Mouse (Mus musculus) kidney, adult 11 months (tissue): ENCODE data around the gene Fam155a.

Experiments used
- DNase-seq: peaks from one replicate; pipeline ENCODE4 v3.0.0; 2022

Fam155a gene

DNA sequence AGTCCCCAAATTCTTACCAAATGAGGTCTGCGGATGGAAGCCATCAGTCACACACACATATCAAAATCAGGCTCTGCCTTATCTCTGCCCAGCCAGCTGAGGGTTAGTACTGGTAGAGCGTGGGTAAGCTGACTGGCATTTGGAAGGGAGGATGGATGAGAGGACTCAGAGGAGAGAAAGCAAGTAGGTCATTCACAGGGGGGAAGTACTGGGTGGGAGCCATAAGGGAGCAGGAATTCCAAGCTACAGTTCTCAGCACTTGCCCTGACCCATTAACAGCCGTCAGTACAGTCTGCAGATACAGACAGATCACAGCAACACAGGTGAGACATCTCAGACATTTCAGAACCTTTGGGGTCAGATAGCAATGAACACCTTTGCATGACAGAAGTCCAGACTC lies 300.8 kb downstream of the Fam155a start:
- no peak for DNase-seq

DNA sequence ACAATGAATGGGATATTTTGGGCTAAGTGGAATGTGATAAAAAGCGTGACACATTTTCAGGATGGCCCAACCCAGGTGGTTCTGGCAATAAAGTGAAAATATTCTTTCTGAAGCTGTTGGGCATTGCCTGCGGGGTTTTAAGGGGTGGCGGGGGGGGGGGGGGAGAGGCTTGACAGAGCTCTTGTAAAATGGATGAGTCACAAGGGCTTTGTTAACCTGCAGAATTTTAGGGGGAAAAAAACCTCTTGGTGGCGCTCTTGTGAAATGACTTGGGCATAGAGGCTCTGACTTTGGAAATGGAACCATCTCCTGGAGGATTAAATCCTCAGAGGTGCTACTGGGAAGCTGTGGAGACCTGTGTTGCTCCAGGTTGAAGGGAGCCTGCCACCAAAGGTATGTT lies 309.9 kb downstream of the Fam155a start:
- no peak for DNase-seq

DNA sequence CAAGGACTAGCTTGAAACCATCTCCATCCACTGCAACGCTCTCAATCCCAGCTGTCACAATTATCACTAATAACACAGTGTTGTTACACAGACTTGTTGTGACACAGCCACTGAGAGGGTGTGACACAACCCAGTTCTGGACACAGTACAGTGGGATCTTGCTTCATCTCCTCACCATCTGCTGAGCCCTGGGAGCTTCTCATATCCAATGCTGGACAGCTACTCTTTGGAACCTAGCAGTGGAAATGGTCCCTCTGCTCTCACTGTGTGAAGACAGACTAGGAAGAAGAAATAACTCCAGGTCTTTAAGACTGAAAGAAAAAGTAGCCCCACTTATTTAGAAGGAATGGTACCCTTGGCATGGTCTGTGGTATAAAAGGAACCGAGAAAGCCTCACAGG lies 310.3 kb downstream of the Fam155a start:
- no peak for DNase-seq

DNA sequence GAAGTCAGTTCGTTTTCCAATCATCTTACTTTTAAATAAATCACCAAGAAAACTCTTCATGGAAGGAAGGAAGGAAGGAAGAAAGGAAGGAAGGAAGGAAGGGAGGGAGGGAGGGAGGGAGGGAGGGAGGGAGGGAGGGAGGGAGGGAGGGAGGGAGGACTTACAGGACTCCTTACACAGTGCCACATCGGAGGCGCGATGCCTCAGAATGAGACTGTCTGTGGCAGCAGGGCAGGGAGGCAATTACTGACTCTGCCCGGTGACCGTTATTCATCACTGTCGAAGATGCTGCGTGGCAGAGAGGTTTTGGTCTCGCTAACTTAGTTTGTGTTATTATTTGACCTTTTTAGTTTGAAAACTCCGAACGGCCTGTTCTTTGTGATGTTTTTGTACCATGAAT lies 312.3 kb downstream of the Fam155a start:
- no peak for DNase-seq

DNA sequence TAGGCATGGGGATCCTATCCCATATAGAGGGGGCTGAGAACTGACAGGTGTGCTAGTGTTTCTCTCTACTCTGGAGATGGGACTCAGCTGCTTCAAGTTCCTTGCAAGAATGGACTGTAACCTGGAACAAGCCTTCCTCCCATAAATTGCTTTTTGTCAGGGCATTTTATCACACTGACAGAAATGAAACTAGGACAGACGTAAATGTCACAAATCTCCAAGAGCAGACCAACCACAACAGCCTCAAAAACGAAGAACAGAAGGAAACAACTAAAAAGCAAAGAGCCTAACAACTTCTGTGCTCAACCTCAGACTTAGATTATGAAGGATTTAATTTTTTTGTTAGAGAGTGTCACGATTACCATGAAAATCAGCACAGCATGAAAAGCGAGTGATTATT lies 315.8 kb downstream of the Fam155a start:
- no peak for DNase-seq

DNA sequence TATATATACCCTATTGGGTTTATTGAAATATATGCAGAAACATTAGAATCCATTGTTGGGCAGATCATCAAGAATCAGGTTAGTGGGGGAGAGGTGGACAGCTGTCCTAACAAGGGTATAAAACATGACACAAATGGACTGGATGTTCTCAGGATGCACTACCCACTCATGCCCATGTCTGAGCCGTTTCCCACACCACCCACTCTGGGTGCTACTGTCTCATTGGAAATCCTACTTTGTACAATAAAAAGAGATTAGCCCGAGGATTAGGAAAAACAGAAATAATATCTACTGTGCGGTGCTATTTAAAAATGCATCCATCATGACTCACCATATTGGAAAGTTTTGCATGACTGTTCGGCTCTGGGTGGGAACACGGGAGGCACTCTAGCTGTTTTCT lies 317.2 kb downstream of the Fam155a start:
- no peak for DNase-seq

DNA sequence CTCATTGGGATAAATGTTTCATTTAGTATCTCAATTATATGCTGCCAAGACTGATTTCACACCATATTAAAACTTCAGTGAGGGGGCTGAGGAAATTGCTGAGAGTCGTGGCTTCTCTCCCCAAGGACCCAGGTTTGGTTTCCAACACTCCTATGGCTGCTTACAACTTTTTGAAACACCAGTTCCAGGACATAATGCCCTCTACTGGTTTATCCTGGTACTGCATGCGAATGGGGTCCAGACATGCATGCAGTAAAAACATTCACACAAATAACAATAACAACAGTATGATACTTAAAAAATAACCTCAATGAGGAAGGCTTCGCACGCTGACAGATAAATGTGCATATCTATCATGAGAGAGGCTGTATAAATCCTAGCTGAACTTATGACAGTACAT lies 319.4 kb downstream of the Fam155a start:
- no peak for DNase-seq

DNA sequence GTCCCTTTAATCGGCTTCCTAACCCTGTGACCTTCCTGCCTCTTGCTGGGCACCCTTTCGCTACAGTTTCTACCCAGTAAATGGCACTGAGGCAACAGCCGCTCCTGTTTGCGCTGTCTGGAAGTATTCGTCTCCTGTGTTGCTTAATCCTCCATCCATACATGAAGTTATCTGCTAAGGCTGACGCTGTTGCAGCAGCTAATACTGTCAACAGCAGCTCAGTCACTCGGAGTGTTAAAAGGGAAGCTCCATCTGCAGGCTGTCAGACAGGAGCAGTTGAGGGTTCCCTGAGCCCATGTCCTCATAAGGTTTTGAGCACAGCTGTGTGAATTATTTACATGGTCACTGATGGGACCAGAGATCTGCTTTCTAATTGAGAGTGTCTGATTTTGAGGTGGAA lies 322.3 kb downstream of the Fam155a start:
- no peak for DNase-seq

DNA sequence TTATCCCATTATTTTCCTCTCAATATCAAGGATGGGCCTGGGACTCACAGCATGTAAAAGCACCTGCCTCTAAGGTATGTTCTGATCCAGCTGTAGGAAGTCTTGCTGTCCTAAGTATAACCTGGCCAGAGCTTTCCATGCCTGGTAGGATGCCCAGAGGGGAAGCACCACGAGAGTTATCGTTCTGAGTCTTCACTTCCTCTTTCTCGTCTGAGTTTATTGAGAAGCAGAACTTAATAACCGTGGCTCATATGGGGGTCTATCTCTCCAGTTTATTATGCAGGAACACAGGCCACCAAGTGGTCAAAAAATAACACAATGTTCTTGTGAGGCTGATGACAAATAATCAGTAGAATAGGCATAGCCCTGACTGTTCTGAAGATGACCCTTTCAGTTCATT lies 333.1 kb downstream of the Fam155a start:
- DNase-seq = no peak

DNA sequence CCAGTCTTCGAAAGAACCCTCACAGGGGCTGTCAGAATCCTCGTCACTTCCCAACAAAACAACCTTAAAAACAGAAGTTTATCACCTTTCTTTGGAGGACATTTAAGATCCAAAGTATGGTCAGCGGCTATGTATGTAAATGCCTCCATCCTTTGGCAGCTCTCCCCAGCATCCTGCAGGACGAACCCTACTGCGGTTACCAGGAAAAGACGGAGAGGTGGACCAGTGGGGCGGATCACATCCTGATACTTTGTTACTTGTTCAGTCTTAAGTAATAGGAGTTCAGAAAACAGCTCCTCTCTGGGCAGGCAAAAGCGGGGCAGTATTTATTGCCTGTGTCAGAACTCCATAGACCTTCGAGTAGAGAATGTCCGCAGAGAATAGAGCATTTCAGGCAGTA lies 335.5 kb downstream of the Fam155a start:
- DNase-seq = no peak

DNA sequence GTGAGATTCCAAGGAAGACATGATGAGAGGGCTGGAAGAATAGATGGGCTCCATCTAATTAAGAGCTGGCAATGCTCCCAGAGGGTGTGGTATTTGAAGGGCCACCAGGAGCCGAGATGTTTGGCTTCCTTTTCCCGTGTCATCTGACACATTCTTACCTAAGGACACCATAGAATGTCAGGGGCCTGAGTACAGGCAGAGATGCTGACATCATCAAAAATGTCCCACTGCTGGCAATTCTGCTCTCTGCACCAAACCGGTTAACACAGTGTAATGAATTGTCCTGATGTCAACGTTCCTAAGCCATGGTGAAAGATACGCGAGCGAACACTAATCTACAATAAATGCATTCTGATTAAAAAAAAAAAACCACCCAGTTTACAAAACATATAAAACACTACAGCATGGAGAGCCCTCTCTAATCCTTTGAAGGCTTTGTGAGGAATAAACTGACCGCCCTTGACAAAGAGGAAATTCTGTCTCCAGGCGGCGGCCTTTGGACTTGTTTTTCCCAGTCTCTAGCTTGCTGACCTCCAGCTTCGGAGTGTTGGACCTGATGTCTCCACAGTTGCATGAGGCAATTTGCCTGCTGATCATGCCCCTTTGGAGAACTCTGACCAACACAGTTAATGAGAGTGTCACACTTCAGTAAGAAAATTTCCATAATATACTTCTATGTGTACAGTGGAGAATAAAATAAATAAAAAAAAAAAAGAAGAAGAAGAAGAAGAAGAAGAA lies 338.2 kb downstream of the Fam155a start:
- peak; percentile 69 for DNase-seq

DNA sequence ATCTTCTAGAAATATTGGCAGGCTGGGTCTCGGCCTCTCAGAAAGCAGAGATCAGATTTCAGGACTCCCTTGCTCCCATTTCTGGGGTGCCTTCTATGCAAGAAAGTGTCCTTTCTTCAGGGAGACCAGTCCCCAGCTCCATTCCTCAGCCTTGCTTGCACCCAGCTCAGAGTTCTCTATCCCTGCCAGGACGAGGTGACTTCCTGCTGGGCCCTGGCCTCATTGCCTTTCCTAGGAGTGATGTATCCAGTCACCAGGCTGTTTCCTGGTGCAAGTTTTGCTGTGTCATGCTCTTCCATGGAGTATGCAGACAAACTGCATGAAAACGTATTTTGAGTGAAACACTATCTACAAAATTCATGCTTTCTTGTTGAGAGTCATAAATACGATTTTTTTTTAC lies 342.1 kb downstream of the Fam155a start:
- DNase-seq = no peak

DNA sequence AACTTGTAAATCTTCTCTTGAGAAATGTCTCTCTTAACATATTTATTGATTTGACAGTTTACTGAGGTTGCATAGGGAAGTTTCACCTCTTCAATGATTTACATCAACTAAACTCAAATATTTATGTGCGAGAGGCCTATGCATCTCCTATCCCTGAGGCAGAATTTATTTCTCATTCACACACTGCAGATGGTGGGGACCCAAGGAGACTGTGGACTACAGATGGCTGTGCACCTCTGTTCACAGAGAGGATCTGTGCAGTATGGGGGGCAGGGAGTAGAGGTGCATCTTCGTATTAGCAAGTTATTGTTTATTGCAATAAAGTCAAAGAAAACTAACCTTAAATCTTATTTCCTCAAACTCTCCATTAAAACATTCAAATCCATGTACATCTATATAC lies 346.9 kb downstream of the Fam155a start:
- no peak for DNase-seq

DNA sequence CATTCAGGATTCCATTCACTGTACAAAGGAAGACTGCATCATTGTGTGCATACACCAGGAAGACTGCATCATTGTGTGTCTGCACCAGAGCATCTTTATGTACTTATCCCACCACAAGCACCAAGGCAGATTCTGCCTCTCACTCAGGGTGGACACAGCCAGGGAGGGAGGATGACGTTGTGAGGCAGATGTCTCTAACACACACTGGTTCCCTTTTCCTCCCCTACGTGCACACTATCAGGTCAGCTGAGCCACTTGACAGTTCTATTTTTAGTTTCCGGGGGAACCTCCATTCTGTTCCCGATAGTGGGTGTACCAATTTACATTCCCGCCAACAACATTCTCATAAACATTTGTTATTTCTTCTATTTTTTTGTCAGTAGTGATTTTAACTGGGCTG lies 347.4 kb downstream of the Fam155a start:
- DNase-seq = no peak

DNA sequence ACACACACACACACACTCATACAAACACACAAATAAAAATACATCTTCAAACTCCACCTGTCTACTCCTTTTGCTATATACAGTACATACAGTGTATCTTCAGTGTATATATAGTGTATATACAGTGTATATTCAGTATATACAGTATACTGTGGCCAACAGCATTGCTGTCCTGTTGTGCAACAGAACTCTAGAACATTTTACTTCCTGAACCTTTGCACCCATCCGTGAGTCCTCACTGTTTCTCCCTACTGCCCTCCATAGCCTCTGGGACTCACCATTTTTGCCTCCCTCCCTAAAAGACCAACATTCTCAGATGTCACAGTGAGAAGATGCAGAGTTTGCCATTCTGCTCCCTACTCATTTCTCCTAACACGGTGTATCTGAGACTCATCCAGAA lies 347.8 kb downstream of the Fam155a start:
- no peak for DNase-seq

DNA sequence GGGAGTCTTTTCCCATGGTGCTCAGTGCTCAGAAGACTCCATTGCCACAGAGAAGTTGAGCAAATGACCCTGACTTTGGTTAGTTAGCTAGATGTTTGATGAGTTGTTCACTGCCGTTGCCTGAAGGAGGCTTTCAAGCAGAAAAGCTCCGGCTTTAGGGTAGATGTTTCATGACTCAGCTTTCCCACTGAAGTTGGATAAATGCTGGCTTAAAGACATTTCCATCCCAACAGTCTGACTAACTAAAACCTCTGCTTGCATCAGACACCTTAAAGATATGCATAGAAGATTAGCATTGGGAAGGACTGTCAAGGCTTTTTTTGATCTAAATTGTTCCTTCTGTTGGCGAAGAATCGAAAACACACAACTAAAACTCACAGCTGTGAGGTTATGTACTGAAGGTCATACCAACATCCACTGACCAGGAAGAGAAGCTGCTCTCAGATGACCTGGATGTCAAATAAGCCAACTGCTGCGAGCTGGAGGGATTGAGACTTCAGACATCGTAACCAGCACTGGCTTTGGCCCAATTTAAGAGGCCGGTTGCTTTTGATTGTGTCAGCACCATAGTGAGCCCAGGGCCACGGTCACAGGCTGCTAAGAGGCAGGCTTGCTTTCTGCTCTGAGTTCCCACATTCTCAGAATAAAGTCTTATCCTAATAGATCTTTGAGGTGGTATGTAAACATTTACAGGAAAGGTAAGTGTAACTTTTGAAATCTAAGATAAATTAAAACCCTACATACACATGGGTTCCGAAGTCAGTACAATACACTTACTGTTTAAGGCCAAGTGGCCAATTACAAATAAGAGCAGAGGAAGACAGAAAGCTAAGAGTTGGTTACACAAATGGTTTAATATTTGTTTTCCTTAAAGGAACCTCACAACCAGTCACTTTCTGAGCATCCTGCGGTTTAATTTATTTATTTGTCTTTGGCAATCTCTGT lies 351.8 kb downstream of the Fam155a start:
- DNase-seq = peak; percentile 12

DNA sequence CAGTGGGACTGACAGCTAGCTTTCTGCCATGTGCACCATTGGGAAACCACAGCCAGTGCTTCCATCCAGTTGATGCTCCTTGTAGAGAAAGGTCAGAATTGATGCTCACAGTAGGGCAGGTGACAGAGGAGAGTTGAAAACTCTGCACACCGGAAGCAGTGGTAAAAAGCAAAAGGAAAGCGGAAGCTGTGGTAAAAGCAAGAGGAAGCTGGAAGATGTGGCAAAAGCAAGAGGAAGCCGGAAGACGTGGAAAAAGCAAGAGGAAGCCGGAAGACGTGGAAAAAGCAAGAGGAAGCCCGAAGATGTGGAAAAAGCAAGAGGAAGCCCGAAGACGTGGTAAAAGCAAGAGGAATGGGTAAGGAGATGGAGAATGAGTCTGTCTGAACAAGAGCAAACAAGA lies 354.8 kb downstream of the Fam155a start:
- DNase-seq = no peak

DNA sequence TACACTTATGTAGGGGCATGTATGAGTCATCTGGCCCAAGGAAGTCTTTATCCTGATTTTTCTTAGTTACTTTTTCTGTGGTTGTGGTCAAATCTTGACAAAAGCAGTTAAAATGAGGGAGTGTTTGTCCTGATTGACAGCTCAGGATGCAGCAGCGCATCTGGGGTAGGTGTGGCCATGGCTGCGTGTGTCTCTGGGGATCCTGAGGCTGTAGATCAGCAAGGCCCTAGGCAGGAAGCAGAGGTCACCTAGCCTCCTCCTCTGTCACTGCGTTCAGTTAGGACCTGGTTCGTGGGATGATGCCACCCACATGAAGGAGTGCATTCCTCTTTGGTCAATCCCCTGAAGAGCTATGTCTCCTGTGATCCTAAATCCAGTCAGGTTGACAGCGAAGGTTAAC lies 362.5 kb downstream of the Fam155a start:
- no peak for DNase-seq

DNA sequence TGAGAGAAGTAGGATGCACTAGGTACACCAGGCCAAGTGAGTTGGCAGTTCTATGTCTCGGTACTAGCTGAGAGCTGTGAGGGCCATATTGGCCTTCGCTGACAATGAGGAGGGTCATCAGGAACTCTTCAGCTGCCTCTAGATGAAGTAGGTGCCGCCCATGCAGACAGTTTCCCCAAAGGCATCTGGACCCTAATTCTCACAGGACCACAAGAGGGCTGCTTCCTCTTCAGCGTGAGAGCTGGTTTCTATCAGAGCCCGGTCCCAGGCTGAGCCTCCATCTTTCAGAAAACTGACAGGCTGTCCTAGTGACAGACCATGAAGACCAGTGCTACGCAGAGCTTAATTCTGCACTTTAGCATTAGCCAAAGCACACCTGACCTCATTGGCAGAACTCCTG lies 364.8 kb downstream of the Fam155a start:
- no peak for DNase-seq

DNA sequence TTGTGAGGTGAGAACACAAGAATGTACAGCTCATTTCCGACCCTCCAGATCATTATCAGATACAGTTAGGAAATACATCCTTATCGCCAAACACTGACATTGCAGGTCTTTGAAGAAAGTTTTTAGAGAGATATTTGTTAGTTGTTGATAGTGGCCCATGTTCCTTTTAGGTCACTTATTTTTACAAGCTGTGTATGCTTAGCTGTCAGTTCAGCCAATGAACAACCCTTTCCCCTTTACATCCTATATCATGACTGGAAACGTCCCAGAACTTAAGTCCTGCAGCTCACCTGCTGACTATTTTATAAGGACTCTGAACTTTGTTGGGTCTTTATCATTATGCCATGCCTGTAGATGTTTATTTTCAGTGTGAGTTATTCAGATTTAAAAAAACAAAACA lies 366.3 kb downstream of the Fam155a start:
- DNase-seq = no peak

DNA sequence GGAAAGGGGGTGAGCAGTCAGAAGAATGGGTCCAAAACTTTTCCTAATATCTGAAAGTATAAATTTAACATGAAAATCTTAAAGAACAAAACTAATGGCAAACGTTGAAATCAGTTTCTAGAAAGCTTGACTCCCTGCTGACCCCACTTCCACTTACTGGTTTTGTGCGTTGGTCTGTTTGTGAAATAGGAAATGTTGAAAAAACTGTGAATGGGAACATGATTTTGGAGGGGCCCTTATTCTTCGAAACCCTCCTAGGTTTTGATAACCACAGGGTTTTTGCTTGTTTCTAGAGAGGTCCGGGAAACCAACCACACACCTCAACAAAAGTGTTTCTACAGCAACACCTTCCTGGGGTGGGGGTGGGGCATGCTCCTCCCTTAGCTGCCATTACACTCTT lies 368.6 kb downstream of the Fam155a start:
- no peak for DNase-seq

DNA sequence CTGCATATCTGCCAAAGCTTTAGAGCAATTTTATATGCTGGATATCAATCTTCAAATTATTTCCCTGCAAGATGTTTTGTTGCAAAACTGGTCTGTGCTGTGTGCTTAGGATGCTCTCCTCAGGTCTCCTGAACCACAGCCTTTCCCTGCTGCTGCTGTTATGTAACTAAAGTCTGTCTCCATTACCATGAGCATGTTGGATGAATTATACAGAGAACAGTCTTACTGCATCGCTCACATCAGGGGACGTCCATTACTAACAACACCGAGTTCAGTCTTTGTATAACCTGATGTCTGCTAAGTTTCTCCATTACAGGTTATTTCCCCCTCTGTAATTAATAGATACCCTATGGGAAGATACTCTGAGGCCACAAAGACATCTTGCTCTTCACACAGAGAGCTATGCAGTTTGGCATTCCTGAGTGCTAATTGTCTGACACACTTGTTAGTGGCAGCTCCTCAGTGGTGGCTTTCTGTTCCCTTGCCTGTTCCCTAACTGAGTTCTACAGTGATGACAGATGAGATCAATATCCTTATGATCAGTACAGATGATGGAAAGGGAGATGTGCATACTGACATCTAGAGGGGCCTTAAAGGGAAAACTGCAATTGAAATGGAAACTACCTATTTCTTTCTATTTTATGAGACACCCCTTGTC lies 372.2 kb downstream of the Fam155a start:
- DNase-seq = no peak

DNA sequence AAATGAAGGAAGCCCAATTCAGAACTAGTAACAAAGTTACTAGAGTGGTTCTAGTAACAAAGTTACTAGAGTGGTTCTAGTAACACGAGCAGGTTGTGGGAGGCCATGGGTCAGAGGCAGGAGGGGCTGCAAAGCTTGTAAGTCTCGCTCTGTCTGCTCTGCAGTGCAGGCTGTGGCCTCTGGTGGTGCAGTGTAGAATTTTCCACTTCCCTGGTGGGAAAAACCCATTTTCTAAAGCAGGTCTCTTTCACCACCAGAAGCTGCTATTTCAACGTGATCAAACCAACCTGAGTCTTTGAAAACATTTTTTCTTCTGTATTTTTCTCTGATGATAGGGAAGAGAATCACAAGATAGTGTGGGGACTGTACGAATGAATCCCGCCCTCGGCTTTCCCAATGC lies 372.9 kb downstream of the Fam155a start:
- no peak for DNase-seq

DNA sequence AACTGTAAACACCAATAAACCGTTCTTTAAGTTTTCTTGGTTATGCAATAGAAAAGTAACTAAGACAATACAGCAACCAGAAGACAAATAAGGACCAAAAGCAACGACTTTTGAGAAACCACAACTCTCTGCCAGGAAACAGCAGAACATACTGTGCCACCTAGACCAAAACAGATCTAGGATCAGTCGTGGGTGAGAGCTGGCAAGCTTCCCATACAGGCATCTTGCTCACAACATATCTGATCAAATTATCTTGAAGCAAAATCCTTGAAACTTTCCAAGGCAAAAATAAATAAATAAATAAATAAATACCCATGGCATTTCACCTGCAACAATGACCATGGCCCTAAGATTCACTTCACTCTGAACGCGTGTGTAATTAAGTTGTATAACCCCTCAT lies 376.3 kb downstream of the Fam155a start:
- no peak for DNase-seq
